Mouse (Mus musculus): ENCODE results near the gene Prkn.
A peak's percentile ranks its signal among the peaks of the same experiment; 100 is the strongest.

Prkn gene

GRCm38 (mm10) chr17:12029921-12030461 is 1189.8 kb downstream of the Prkn start:
- no peak for DNase-seq

DNA sequence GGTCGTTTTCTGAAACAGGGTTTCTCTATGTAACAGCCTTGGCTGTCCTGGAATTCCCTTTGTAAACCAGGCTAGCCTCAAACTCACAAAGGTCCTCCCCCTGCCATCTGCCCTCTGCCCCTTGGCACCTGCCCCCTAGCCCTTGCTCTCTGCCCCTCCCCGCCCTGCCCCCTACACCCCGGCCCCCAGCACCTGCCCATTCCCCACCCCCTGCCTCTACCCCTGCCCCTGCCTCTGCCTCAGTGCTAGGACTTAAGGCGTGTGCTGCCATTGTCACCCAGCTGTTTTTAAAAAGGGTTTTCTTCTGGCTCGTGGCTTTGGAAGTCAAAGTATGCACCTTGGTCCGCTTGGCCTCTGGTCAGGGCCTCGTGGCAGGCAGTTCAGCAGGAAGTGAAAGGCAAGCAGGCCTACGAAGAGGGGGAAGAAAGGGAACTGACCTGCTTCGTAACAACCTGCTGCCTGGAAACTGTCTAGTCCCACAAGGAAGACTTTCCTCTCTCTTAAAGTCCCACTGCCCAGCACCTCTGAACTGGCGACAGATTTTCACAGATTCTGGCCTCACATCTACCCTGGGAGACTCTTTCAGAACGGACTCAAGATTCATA is 1190.5 kb downstream of the Prkn start:
- DNase-seq, result no peak

DNA sequence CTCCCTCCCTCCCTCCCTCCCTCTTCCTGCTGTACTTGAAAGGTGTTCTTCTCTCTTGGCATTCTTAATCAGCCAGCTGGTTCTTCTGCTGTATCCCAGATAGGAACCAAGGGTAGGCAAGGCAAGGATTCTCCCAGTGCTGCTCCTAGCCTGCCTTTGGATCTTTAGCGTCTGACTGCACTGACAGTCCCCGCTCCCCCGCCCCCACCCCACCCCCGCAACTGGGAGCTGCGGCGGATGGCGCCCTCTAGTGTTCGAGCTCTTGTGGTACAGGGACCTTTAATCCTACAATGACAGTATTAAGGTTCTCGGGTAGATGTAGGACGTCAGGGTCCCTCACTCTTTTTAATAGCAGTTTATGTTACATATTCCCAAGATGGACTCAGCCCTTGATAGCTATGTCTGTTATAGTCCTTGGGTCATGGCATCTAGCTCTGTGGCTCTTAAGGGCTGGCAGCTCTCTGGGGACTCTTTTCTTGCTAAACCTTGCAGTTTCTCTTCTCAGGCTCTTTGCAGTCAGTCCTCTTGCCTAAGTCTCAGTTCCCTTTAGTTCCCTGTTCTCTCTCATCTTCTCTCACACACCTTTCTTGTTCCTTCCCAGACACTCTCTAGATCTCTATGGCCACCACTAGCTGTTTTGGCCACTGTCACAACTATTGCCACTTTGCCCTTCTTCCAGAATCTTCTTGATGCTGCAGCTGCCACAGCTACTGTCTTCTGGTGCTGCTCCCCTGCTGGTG is 1191.2 kb downstream of the Prkn start:
- DNase-seq, result peak; percentile 55

- DNase-seq, result no peak
Measured at GRCm38 (mm10) chr17:12032014-12032791, 1192.0 kb downstream of the Prkn start.

DNA sequence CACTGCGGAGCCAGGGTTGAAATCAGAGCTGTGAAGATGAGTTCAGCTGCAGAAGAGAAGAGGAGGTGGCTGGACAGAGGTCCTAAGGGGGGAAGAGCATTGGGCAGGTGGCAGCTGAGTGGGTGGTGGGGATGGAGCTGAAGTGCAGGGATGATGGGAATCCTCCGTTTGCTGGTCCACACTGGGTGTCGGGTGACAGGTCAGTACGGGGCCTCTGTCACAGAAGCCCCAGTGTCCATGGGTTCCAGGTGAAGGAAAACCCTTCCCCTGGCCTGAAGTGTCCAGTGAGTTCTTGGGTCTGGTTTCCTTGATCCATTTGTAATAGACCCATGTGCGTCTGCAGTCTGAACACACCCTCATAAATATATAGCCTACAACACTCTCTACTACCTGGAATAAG is 1195.2 kb downstream of the Prkn start:
- no peak for DNase-seq

DNA sequence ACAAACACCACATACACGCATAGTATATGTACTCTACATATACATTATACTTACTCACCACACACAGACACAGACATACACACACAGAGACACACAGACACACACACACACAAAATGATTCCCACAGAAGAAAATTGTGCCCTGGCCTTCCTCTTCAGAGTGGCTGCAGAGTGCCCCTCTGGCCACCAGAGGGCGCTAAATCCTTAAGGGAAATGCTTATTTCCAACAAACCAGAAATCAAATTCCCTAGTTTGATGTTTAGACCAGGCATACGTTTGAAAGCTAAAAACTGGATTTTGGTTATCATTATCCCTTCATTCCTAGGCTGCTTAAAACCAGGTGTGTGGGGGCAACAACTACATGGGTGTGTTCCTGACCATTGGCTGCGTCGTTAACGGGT is 1196.0 kb downstream of the Prkn start:
- DNase-seq, result peak; percentile 60

DNA sequence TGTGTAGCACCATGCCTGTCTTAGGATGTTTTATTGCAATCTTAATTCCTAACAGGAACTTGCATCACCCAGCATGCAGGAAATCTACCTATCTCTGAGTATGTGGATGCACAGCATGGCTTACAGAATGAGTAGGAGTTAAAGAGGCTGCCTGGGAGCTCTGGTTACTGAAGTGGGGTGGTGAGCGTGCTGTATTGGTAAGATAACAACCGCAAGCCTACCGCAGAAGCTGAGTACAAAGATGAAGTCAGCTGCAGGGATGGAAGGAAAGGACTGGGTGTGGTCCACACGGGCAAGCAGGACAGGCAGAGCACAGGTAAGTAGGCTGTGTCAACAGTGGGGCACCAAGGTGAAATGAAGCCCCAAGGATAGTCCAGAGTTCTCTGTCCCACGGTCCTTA is 1196.9 kb downstream of the Prkn start:
- no peak for DNase-seq

GRCm38 (mm10) chr17:12037574-12037973 is 1197.4 kb downstream of the Prkn start:
- no peak for DNase-seq

GRCm38 (mm10) chr17:12038499-12038898 is 1198.3 kb downstream of the Prkn start:
- DNase-seq, result no peak

DNA sequence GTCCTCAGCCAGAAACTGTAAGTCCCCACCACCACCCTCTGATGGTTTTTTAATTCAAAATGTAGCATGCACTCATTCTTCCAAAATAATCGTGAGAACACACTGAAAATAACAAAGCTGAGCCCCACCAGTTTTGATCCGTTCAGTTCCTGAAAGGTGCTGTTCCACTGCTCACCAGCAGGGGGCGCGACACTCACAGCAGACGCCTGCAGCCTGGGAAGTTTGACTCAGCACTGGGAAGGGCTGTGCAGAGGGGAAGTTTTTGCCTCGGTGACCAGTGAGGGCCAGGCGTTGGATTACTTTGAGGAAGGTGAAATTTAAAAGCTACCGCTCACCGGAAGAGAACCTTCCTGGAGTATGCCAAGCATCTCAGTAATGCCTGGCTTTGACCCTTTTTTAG is 1199.0 kb downstream of the Prkn start:
- DNase-seq, result peak; percentile 79

DNA sequence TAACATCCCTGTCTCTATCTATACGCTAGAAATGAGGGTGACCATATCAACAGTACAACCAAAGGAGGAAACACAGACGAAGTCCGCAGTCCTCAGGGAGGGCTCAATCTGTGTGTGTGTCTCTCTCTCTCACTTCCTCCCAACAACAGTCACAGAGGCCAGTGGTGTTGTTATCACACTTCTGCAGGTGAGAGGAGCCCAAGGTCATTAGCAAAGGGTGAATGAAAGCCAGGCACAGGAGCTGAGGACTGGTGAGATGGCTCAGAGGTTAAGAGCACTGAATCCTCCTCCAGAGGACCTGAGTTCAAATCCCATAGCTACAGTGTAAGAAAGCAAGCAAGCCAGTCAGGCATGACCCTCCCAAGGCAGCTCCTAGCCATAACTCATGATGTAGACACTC is 1199.7 kb downstream of the Prkn start:
- DNase-seq, result no peak

DNA sequence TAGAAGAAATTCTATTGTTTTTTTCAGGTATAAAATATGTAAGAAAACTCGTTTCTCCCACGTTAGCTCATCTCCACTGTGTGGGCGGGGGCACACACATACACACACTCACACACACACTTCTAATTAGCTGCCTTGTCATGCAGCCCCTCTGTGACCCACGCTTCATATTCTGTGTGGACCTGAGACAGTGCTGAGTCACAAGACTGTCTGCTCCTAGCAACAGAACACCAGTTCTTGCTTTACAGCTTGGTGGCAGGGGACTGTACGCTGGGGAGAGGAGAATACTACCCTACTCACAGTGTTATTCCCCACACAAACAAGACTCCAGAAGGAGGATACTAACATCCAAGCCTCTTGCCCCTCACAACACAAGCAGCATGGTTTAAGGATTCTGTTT is 1200.4 kb downstream of the Prkn start:
- DNase-seq, result no peak

DNA sequence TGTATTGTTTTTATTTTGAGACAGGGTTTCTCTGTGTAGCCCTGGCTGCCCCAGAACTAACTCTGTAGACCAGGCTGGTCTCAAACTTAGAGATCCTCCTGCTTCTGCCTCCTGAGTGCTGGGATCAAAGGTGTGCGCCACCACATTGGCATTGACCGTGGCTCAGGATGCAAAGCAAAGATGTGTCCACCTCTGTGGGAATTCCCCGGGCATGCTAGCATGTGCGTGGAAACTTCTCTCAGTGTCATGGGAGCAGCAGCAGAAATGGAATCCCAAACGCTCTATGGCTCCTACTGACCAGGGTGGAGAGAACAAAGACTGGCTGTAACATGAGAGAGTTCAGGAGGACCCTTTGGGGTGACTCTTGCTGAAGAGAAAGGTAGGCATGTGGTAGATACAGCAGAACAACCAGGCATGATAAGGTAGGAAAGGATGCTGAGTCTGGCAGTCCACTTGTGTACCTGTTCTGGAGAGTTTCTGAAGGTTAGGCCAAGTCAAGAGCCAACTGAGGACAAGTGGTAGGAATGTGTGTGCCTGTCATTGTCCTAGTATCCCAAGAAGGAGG is 1201.0 kb downstream of the Prkn start:
- no peak for DNase-seq

DNA sequence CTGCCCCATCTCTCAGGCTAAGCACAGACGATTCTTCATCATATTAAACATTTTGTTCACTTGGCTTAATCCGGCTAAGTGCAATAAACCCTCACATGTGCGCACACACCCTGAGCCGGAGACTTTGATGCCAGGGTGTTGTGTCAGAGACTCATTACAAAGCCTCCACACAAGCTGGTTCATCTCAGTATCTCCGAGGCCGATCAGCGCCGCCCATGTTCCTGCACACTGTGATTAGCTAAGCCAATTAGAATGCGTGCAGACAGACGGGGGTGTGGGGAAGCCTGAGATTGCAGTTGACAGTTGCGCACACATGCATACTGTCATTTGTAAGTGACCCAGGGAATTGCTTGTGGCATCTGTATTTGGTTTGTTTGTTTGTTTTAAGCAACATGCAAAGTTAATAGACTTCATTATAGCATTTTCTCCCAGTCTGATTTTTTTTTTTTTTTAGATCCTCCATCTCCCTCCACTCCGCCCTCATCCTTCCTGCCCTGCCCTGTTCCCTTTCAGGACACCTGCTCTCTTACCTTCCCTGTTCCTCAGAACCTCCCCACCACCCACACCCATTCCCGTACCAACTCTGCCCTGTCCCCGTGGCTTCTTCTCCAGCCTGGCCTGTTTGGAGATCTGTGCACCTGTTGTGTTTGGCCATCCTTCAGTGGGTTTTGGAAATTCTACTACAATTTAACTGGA is 1202.5 kb downstream of the Prkn start:
- peak; percentile 23 for DNase-seq

- no peak for DNase-seq
Measured at GRCm38 (mm10) chr17:12044222-12044621, 1204.0 kb downstream of the Prkn start.

DNA sequence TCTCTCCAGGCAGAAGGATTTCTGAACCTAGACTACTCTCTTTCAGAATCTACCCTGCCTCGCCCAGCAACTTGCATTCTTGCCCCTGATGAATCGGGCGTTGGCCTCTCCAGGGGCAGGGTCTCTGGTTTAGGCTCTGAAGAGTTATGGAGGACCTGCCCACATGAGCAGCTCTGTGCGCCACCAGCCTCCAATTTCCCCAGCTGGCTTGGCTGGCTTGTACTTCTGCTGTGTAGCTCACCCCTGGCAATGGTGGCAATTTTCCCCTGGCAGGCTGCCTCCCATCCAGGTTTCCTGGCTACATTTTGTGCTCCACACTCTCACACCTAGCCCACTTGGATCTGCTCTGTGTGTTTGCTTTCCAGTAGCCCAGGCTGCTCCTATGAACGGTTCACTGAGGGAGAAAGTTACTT is 1205.7 kb downstream of the Prkn start:
- peak; percentile 47 for DNase-seq

DNA sequence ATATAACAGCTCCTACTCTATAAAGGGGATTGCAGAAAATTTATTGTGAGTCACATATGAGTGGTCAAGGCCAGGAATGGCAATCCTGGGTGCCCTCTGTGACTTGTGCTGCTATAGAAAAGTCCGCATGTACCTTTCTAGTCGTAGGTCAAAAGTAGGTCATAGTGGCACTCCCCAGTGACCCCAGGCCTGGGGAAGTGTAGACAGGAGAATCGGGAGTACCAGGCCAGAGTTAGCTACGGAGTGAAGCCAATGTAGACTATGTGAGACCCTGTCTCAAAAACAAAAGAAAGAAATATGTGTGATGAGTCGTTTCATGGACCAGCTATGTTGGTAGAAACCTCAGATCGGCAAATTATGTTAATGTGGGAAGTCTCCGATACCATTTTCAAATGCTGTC is 1206.8 kb downstream of the Prkn start:
- DNase-seq, result no peak

DNA sequence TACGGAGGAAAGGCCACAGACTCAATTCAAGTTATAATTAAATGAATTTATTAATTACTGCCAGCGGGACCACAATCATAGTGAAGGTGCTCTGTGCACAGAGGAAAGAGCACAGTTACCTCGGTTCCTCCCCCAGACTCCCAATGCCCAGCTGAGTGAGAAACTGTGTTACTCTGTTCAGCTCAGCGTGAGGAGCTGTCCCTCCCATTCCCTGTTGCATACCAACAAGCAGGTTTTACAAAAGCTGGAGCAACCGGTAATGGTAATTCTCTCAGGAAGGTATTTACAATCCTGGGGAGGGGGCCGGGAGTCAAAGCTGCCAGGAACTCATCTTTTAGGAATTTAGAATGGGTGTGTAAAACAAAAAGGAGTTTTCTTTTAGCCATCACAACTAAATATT is 1207.3 kb downstream of the Prkn start:
- no peak for DNase-seq

- no peak for DNase-seq
Measured at GRCm38 (mm10) chr17:12048695-12049490, 1208.7 kb downstream of the Prkn start.

DNA sequence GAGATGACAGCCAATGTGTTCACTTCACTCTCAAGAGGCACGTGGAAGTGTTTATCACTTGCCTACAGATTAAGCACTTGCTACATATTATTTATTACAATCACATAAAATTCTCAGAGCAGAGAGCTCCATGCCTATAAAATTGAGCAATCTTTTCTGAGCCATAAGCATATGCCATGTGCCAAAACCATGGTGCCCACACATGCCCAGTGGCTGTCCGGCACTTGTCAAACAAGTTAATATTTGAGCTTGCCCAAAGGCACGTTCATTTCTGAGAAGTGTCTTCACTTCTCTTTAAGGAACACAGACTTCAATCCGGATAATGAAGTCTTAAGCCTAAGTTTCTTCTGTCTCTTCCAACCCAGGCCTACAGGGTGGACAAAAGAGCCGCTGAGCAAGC is 1210.1 kb downstream of the Prkn start:
- no peak for DNase-seq

DNA sequence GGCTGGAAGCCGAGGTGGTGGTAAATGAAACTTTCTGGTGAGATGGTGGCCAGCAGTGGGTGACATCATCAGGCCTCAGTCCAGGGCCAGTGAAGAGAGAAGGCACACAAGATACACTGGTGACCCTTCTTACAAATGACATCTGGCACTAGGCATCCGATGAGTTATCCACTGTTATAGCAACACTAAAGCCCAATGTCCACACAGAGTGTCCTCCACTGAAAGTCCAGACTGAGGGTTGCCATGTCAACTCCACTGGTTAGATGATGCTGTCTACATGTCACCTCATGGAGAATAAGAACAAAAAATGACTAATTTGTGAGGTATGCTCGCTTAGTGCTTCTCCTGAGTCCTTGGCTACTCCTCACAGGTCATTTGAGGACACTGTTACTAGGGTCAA is 1210.8 kb downstream of the Prkn start:
- DNase-seq, result no peak

- no peak for DNase-seq
Measured at GRCm38 (mm10) chr17:12052651-12053050, 1212.5 kb downstream of the Prkn start.
